Mouse (Mus musculus): ENCODE data around the gene Myg1. TPM values are rescaled to one million over a fixed set of nuclear protein-coding genes. Genes with fewer than 3 reads are reported as not detected.

Myg1 gene
- total and polyA plus RNA-seq, 3 experiments, result 105 to 132 (median 121) TPM

DNA sequence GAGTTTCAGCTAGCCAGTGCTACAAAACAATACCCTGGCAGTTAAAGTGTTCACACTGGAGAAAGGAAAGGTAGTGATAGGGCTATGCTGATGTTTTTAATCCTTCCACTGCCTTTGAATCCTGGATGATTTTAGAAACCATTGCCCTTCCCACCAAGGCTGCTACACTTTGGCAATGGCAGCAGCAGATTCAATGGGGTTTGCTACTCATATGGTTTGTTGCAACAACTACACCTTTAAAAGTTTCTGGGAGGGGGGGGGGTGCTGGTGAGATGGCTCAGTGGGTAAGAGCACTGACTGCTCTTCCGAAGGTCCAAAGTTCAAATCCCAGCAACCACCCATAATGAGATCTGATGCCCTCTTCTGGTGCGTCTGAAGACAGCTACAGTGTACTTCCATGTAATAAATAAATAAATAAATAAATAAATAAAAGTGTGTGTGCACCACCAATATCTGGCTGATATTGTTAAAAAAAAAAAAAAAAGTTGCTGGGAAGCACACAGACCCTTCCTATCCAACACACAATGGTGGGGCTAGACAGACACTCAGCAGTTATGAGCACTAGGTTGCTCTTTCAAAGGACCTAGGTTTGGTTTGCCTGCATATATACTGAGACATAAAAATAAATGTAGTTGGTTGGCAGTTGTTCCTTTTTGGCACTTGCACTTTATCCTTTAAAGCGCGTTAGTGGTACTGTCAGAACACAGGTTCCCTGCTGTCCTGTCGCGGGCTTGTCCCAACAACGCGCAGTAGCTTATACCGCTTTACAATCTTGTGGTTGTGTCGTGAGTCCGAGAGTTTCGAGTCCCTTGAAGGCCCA is 6.6 kb upstream of the Myg1 start:
- dilution Hi-C loops (cut with MboI; ENCODE audit: extremely low pct_ligation_motif_present, extremely low pct_unique_long_range_greater_than_20kb, low sequenced_read_pairs) (no loop called here), in situ Hi-C loops (cut with MboI; ENCODE audit: low pct_ligation_motif_present, low pct_unique_long_range_greater_than_20kb, low sequenced_read_pairs) (no loop called here)
- Histone ChIP-seq H3K9ac (ENCODE audit: insufficient read depth, low read depth) (peak overlapping the region; percentile 29; the same call in 1 of the 2 replicates), H3K79me2 (replicated peaks; ENCODE audit: control insufficient read depth, extremely low read depth, insufficient read depth, poor library complexity, severe bottlenecking) (peaks cover 14% of the 10 kb centered on the region; the same call in 1 of the 2 replicates), H3K4me1 (ENCODE audit: control insufficient read depth in 1 of 2, insufficient read depth in 2 of 2) (peaks cover 4 to 19% of the 10 kb centered on the region in 2 experiments; a peak in 3 of 4 replicates), H3K4me2 (ENCODE audit: insufficient read depth, low read depth, poor library complexity, severe bottlenecking) (peak overlapping the region; percentile 31), H3K4me3 (replicated peaks in 1 of 3; ENCODE audit: low read depth in 2 of 3, low read length in 2 of 3, poor library complexity in 1 of 3) (peak overlapping the region; percentile 27 to 40 (median 28)), H3K36me3 (replicated peaks in 1 of 2; ENCODE audit: control insufficient read depth in 1 of 2, insufficient read depth in 1 of 2, low read length in 1 of 2) (peaks cover 46 to 73% of the 10 kb centered on the region in 2 experiments), H3K9me3 (replicated peaks; ENCODE audit: low read length) (no peaks in the 10 kb centered on the region), H3K27me3 (replicated peaks) (no peaks in the 10 kb centered on the region), H3K27ac (ENCODE audit: insufficient read depth, low read depth) (0 out of 2 replicates have a peak overlapping the region, but pooled peaks have one; percentile 8)
- TF ChIP-seq CHD1 (IDR thresholded peaks at IDR 0.05; ENCODE audit: low read depth, low read length) (no peak), NELFE (IDR thresholded peaks at IDR 0.05; ENCODE audit: low read depth, low read length) (no peak), TBP (conservative IDR thresholded peaks at IDR 0.05; ENCODE audit: low read depth, low read length) (0 out of 2 replicates have a peak, but pooled peaks have one; percentile 26), POLR2A (IDR thresholded peaks at IDR 0.05; ENCODE audit: low read depth, low read length) (no peak), E2F4 (IDR thresholded peaks at IDR 0.05; ENCODE audit: insufficient replicate concordance, low read depth, low read length) (no peak), RCOR1 (conservative IDR thresholded peaks at IDR 0.05; ENCODE audit: low read depth, low read length) (no peak), USF2 (conservative IDR thresholded peaks at IDR 0.05; ENCODE audit: low read depth, low read length) (no peak), UBTF (IDR thresholded peaks at IDR 0.05; ENCODE audit: low read depth, low read length) (no peak), RAD21 (IDR thresholded peaks at IDR 0.05; ENCODE audit: low read depth, low read length) (no peak), TCF12 (IDR thresholded peaks at IDR 0.05; ENCODE audit: low read depth, low read length) (no peak), JUN (IDR thresholded peaks at IDR 0.05; ENCODE audit: insufficient read depth, low read depth, low read length) (no peak), CHD2 (IDR thresholded peaks at IDR 0.05; ENCODE audit: low read length) (no peak), MYC (IDR thresholded peaks at IDR 0.05; ENCODE audit: low read depth, low read length) (no peak), MAZ (IDR thresholded peaks at IDR 0.05; ENCODE audit: low read depth, low read length) (no peak), ZC3H11A (IDR thresholded peaks at IDR 0.05; ENCODE audit: low read depth, low read length) (no peak), BHLHE40 (IDR thresholded peaks at IDR 0.05; ENCODE audit: low read depth, low read length) (no peak), CTCF (conservative IDR thresholded peaks at IDR 0.05 in 1 of 2, IDR thresholded peaks at IDR 0.05 in 1 of 2; ENCODE audit: low read depth in 2 of 2, low read length in 2 of 2) (peak in 1 of 2 experiments; percentile 13; a peak in 1 of 4 replicates), ZNF384 (IDR thresholded peaks at IDR 0.05; ENCODE audit: low read depth, low read length) (no peak), POLR2AphosphoS2 (IDR thresholded peaks at IDR 0.05; ENCODE audit: low read depth, low read length) (0 out of 2 replicates have a peak, but pooled peaks have one; percentile 4), GABPA (IDR thresholded peaks at IDR 0.05; ENCODE audit: insufficient replicate concordance, low read depth, low read length) (no peak)
- DNase-seq (ENCODE audit: extremely low read depth), result no peak
